Mouse (Mus musculus) forebrain, embryonic 12.5 days (tissue): ENCODE measurements at regions not wholly inside any gene's neighbourhood (a gene's known extent, or its start where the extent isn't known, plus 50 kb on each side); places are given as distances from the start of the nearest gene placed in this dataset.
"Not testable (repeated sequence)": the region's sequence is repeated elsewhere in the genome, so short reads cannot be mapped to it uniquely, and the experiment has no call there.

Source experiments
- ATAC-seq: fragments of 200-750 bp; cut with Nextera tagmentation; 2 replicates; pipeline ENCODE4 v1.8.0; 2017; ENCODE audit warnings: moderate TSS enrichment; ENCODE audit not compliant: low FRiP score
- H3K27ac ChIP-seq: fragments of 300-500 bp; sonication (generic); 2 replicates; pipeline ENCODE4 v1.5.1; 2016; ENCODE audit warnings: mild to moderate bottlenecking
- H3K27me3 ChIP-seq: fragments of 300-500 bp; sonication (generic); 2 replicates; pipeline ENCODE4 v1.6.1; 2016; ENCODE audit warnings: mild to moderate bottlenecking
- H3K36me3 ChIP-seq: fragments of 300-500 bp; sonication (generic); replicated peaks from 2 replicates; pipeline ENCODE4 v1.6.1; 2016; ENCODE audit warnings: mild to moderate bottlenecking
- H3K4me1 ChIP-seq: fragments of 300-500 bp; sonication (generic); 2 replicates; pipeline ENCODE4 v1.6.1; 2016
- H3K4me2 ChIP-seq: fragments of 300-500 bp; sonication (generic); 2 replicates; pipeline ENCODE4 v1.6.1; 2016; ENCODE audit warnings: mild to moderate bottlenecking, moderate library complexity
- H3K4me3 ChIP-seq: fragments of 300-500 bp; sonication (generic); replicated peaks from 2 replicates; pipeline ENCODE4 v1.5.1; 2016; ENCODE audit warnings: mild to moderate bottlenecking
- H3K9ac ChIP-seq: fragments of 300-500 bp; sonication (generic); 2 replicates; pipeline ENCODE4 v1.6.1; 2016; ENCODE audit warnings: mild to moderate bottlenecking
- H3K9me3 ChIP-seq: fragments of 300-500 bp; sonication (generic); 2 replicates; pipeline ENCODE4 v1.6.1; 2016
- WGBS: fragments of 180-500 bp; shearing (Covaris S2); methylation state at CpG from one replicate; pipeline ENCODE4 v1.1.7; 2016; 5-methylcytosine and 5-hydroxymethylcytosine counted together

- H3K9me3 ChIP-seq, result no peaks in the 10 kb centered on the region
- ATAC-seq, result no peak
- no peak overlapping the region for H3K9ac ChIP-seq
- H3K36me3 ChIP-seq, result no peaks in the 10 kb centered on the region
- H3K4me2 ChIP-seq, result no peak overlapping the region
- H3K27me3 ChIP-seq, result no peaks in the 10 kb centered on the region
- H3K27ac ChIP-seq, result no peak overlapping the region
- no peaks in the 10 kb centered on the region for H3K4me1 ChIP-seq
- no peak overlapping the region for H3K4me3 ChIP-seq
These were observed 102.9 kb upstream of the Trim24 start for GRCm38 (mm10) chr6:37767690-37768089.

DNA sequence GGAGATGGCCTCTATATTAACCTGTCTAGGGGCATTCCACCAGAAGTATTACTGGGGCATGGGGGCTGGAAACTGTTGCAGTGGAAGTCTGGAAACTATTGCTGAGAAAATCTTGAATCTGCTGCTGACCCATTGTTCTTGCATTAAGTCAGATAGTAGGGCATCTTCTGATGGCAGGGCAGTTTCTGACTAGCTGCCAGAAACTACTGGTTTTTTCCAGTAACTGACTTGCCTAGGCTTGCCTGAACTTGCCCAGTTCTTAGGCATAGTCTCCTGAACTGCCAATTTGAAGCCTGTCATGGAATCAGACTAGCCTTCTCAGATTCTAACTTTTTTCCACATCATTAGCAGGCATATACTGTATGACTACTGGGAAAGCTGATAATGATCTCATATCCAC, 97.3 kb upstream of the Trim24 start:
- ATAC-seq, result no peak

DNA sequence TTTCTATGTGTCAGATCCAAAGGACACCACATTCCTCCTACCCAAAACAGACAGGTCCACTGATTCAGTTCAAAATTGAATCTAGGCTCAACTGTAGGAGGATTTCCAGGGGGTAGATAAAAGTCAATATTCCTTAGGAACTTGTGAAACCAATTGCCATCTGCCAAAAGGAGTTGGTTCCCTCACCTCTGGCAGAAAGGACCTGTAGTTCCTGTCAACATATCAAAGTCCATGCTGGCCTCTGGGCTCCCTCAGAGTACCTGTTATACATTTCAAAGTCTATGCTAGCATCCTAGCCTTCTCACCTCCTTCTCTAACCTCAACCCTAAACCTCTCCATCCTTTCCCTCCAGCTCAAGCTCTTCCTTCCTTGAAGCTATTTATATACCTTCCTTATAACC, 95.5 kb upstream of the Trim24 start:
- H3K27me3 ChIP-seq, result no peaks in the 10 kb centered on the region
- no peak overlapping the region for H3K4me3 ChIP-seq
- H3K9me3 ChIP-seq, result 0 out of 2 replicates have a peak, but pooled peaks cover 4% of the 10 kb centered on the region
- no peak overlapping the region for H3K4me2 ChIP-seq
- H3K27ac ChIP-seq, result no peak overlapping the region
- ATAC-seq, result no peak
- H3K9ac ChIP-seq, result no peak overlapping the region
- H3K36me3 ChIP-seq, result no peaks in the 10 kb centered on the region
- no peaks in the 10 kb centered on the region for H3K4me1 ChIP-seq

More for the DNA sequence above, 97.3 kb upstream of the Trim24 start:
- H3K36me3 ChIP-seq, result no peaks in the 10 kb centered on the region
- H3K4me3 ChIP-seq, result no peak overlapping the region
- no peak overlapping the region for H3K9ac ChIP-seq
- no peak overlapping the region for H3K4me2 ChIP-seq
- H3K4me1 ChIP-seq, result no peaks in the 10 kb centered on the region
- 0 out of 2 replicates have a peak, but pooled peaks cover 4% of the 10 kb centered on the region for H3K9me3 ChIP-seq
- H3K27me3 ChIP-seq, result no peaks in the 10 kb centered on the region
- H3K27ac ChIP-seq, result no peak overlapping the region

- Histone ChIP-seq H3K27me3 (no peaks in the 10 kb centered on the region), H3K9ac (no peak overlapping the region), H3K4me2 (no peak overlapping the region), H3K36me3 (no peaks in the 10 kb centered on the region), H3K27ac (no peak overlapping the region), H3K9me3 (no peaks in the 10 kb centered on the region; the same call in 1 of the 2 replicates), H3K4me1 (no peaks in the 10 kb centered on the region), H3K4me3 (no peak overlapping the region)
- no peak for ATAC-seq
These were observed 90.7 kb upstream of the Trim24 start for GRCm38 (mm10) chr6:37779893-37780292.

DNA sequence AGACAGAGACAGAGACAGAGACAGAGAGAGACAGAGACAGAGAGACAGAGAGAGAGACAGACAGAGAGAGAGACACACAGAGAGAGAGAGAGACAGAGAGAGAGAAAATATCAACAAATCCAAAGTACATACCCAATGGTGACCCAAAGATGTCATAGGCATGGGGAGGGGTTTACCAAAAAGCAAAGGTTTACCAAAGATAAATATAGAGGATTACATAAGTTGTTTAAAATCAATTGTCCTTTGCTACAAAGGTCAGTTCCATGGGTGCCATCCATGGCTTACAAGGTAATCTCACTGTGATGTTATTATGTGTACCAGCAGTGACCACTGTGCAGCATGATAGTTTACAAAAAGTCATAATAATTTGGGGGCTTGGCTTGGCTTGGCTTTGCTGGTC, 88.7 kb upstream of the Trim24 start:
- H3K9ac ChIP-seq, result no peak overlapping the region
- H3K27me3 ChIP-seq, result no peaks in the 10 kb centered on the region
- no peak overlapping the region for H3K4me3 ChIP-seq
- no peaks in the 10 kb centered on the region; the same call in 1 of the 2 replicates for H3K9me3 ChIP-seq
- H3K36me3 ChIP-seq, result no peaks in the 10 kb centered on the region
- H3K4me2 ChIP-seq, result no peak overlapping the region
- no peaks in the 10 kb centered on the region for H3K4me1 ChIP-seq
- H3K27ac ChIP-seq, result no peak overlapping the region
- no peak for ATAC-seq

- ATAC-seq, H3K4me2 ChIP-seq, H3K36me3 ChIP-seq, H3K4me3 ChIP-seq, H3K27ac ChIP-seq, H3K9me3 ChIP-seq, H3K4me1 ChIP-seq, H3K9ac ChIP-seq, H3K27me3 ChIP-seq: not testable (repeated sequence)
- 83% methylated on average over 3 of the region's 3 CpGs for WGBS
These were observed 85.3 kb upstream of the Trim24 start for GRCm38 (mm10) chr6:37785280-37785679.

DNA sequence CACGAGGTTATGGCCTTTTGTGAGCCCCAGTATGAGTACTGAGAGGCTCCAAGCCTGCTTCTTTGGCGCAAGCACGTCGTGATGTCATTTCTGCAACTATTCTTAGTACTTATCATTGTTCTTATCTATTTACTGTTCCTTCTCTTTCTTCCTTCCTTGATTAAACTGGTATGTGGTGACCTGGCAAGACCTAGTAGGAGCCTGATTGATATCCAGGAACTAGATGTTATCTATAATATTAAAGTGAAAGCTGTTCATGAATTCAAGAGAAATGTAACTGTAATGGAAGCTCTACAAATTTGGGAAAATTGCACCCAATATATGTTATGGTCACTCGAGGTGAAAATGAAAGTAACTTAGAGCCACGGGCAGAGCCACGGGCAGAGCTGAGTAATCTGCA, 84.9 kb upstream of the Trim24 start:
- no peaks in the 10 kb centered on the region for H3K27me3 ChIP-seq
- no peaks in the 10 kb centered on the region for H3K36me3 ChIP-seq
- H3K9me3 ChIP-seq, result no peaks in the 10 kb centered on the region; the same call in 1 of the 2 replicates
- H3K27ac ChIP-seq, result no peak overlapping the region
- H3K4me1 ChIP-seq, result no peaks in the 10 kb centered on the region
- ATAC-seq, result no peak
- H3K9ac ChIP-seq, result no peak overlapping the region
- 86% methylated on average over 7 of the region's 7 CpGs for WGBS
- H3K4me2 ChIP-seq, result no peak overlapping the region
- no peak overlapping the region for H3K4me3 ChIP-seq

DNA sequence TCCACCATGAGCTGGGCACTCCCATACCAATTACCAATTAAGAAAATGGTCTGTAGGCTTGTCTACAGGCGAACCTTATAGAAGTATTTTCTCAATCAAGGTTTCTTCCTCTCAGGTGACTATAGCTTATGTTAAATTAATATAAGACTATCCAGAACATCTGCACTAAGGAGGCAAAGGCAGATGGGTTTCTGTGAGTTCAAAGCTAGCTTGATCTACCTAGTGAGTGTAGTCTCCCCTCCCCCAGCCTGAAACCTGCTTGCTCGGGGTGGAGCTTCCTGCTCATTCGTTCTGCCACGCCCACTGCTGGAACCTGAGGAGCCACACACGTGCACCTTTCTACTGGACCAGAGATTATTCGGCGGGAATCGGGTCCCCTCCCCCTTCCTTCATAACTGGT, 82.8 kb upstream of the Trim24 start:
- not testable (repeated sequence) for H3K9ac ChIP-seq, H3K36me3 ChIP-seq, H3K27me3 ChIP-seq, H3K4me3 ChIP-seq, H3K4me2 ChIP-seq, H3K27ac ChIP-seq, H3K4me1 ChIP-seq, ATAC-seq, H3K9me3 ChIP-seq
- WGBS, result 83% methylated on average over 3 of the region's 8 CpGs

DNA sequence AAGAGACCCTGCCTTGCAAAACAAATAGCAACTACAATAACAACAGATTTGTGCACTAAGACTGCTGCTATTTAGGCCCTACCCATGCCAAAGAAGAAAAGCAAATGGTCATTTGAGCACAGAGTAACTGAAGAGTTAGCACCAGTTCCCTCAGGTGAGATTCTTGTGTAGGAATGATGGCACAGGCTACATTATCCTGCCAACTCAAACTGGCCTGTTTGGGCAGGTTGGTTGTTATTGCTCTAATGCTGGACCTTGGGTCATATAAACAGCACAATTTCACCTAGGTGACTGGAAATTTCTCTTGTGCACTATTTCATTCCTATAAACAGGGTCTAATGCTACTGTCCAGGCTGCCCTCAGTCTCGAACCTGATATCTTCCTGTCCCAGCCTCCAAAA, 79.7 kb upstream of the Trim24 start:
- Histone ChIP-seq H3K27ac (no peak overlapping the region), H3K4me1 (0 out of 2 replicates have a peak, but pooled peaks cover 3% of the 10 kb centered on the region), H3K4me3 (no peak overlapping the region), H3K9me3 (peaks cover 5% of the 10 kb centered on the region; the same call in 1 of the 2 replicates), H3K27me3 (no peaks in the 10 kb centered on the region), H3K4me2 (no peak overlapping the region), H3K36me3 (no peaks in the 10 kb centered on the region), H3K9ac (no peak overlapping the region)
- 91% methylated on average over 1 of the region's 1 CpGs for WGBS
- ATAC-seq, result no peak

DNA sequence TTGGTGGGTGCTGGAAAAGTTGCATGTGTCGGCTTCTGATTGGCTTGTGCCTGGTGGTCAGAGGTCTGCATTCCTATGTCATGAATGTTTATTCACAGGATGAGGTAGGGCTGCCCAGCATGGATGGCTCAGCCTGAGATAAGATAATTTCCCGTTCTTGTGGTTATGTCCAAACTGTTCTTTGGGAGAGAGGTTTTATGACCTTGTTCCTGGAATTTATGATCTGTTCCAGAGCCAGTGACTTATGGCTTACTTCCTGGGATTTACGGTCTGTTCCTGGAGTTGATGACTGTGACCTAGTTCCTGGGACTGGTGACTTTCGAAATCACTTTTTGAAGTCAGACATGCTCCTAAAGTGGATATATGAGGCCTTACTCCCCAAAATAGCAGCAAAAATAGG, 76.4 kb upstream of the Trim24 start:
- no peak overlapping the region for H3K27ac ChIP-seq
- no peak for ATAC-seq
- peaks cover 9% of the 10 kb centered on the region; the same call in 1 of the 2 replicates for H3K9me3 ChIP-seq
- no peak overlapping the region for H3K9ac ChIP-seq
- H3K4me2 ChIP-seq, result no peak overlapping the region
- H3K4me3 ChIP-seq, result no peak overlapping the region
- no peaks in the 10 kb centered on the region for H3K27me3 ChIP-seq
- no peaks in the 10 kb centered on the region for H3K36me3 ChIP-seq
- H3K4me1 ChIP-seq, result 0 out of 2 replicates have a peak, but pooled peaks cover 3% of the 10 kb centered on the region
- 88% methylated on average over 4 of the region's 4 CpGs for WGBS

- 0 out of 2 replicates have a peak, but pooled peaks cover 3% of the 10 kb centered on the region for H3K4me1 ChIP-seq
- no peaks in the 10 kb centered on the region for H3K36me3 ChIP-seq
- H3K27me3 ChIP-seq, result no peaks in the 10 kb centered on the region
- no peak overlapping the region for H3K4me2 ChIP-seq
- ATAC-seq, result no peak
- H3K27ac ChIP-seq, result no peak overlapping the region
- H3K9me3 ChIP-seq, result peaks cover 9% of the 10 kb centered on the region; the same call in 1 of the 2 replicates
- H3K9ac ChIP-seq, result no peak overlapping the region
- no peak overlapping the region for H3K4me3 ChIP-seq
These were observed 75.6 kb upstream of the Trim24 start for GRCm38 (mm10) chr6:37795001-37795400.

- H3K9ac ChIP-seq, result no peak overlapping the region
- H3K4me3 ChIP-seq, result no peak overlapping the region
- no peaks in the 10 kb centered on the region for H3K4me1 ChIP-seq
- no peaks in the 10 kb centered on the region for H3K36me3 ChIP-seq
- H3K27me3 ChIP-seq, result no peaks in the 10 kb centered on the region
- H3K4me2 ChIP-seq, result no peak overlapping the region
- no peak overlapping the region for H3K27ac ChIP-seq
- H3K9me3 ChIP-seq, result no peaks in the 10 kb centered on the region
- ATAC-seq, result no peak
- WGBS, result 87% methylated on average over 5 of the region's 5 CpGs
These were observed 67.4 kb upstream of the Trim24 start for GRCm38 (mm10) chr6:37803231-37803630.

GRCm38 (mm10) chr6:37805896-37806295, 64.7 kb upstream of the Trim24 start:
- H3K4me1 ChIP-seq, H3K36me3 ChIP-seq, H3K27ac ChIP-seq, H3K4me2 ChIP-seq, H3K27me3 ChIP-seq, H3K9ac ChIP-seq, H3K9me3 ChIP-seq, ATAC-seq, H3K4me3 ChIP-seq: not testable (repeated sequence)
- 97% methylated on average over 24 of the region's 24 CpGs for WGBS
